Mouse (Mus musculus): ENCODE results near the gene Neurl1b.

Neurl1b gene

DNA sequence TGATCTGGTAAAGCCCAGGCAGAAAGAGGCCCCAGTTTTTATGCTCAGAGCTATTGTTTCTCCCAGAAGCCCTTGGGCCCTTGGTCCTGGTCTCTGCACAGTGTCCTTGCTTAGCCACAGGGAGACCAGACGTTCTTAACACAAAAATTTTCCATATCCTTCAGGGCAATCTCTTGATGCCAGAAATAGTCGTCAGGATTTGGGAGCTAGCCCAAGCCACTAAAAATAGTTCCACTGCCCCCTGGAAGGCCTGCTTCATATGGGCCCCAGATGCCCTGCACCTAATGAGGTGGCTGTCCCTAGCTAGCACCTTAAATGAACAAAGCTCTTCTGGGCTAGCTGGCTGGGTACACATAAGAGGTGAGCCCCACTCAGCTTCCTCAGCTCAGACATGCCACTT, 76.3 kb downstream of the Neurl1b start:
- no peak for DNase-seq (ENCODE audit: extremely low spot score, low read depth, low spot score)

- DNase-seq (ENCODE audit: extremely low spot score, low read depth, low spot score) = no peak
Observed at GRCm38 (mm10) chr17:26492246-26492645, 77.6 kb downstream of the Neurl1b start.

DNA sequence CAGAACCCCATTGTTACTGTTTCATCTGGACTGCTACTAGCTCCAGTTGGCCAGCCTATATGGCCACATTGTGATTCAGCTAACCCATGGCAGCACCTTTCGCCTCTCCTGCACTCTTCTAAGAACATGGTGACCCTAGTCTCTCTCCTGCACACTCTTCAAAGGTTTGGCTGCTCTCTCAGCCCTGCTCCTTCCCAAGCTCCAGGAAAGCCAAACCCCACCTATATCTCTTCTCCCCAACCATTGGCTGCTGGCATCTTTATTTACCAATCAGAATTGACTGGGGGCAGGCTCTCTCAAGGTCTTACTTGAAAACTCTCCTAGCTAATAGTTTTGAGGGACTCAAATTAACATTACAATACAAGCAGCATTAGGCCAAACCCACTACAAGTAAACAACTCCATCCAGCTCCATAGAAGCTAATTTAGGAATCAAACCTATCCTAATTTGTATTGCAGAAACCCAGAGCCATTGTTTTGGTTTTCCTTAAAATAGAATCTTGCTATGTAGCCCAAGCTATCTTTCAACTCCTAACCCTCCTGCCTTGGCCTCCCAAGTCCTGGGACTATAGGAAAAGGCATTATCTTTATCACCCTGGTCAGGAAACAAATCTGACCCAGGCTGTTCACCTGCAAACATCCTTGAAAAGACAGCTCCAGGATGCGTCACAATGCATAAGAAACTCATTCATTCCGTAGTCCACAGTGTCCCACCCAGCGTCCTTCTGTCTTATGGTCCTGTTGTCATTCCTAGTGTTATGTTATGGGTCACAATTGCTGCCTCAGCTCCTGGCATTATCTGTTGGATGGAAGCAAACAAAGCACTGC, 80.2 kb downstream of the Neurl1b start:
- no peak for DNase-seq (ENCODE audit: extremely low spot score, low read depth, low spot score)

Data from hindlimb bud, embryonic 11.5 days (tissue).